Mouse (Mus musculus) spleen, adult 2 months (tissue): ENCODE data around the gene Smarcal1.

Source experiments
- CTCF ChIP-seq: fragments of 200-500 bp; IDR thresholded peaks from 2 replicates; pipeline ENCODE4 v1.5.1; 2011; ENCODE audit warnings: mild to moderate bottlenecking, inconsistent platforms; ENCODE audit not compliant: insufficient read depth, insufficient read length, insufficient replicate concordance; ENCODE audit errors: extremely low read depth
- POLR2A ChIP-seq: fragments of 200-500 bp; IDR thresholded peaks from 2 replicates; pipeline ENCODE4 v1.6.1; 2011; ENCODE audit warnings: low read depth, low read length, inconsistent platforms

GRCm38 (mm10) chr1:72635221-72635620 is 52.2 kb downstream of the Smarcal1 start:
- TF ChIP-seq POLR2A (no peak), CTCF (no peak)
